Mouse (Mus musculus): ENCODE results near the gene Gpr152.

DNA sequence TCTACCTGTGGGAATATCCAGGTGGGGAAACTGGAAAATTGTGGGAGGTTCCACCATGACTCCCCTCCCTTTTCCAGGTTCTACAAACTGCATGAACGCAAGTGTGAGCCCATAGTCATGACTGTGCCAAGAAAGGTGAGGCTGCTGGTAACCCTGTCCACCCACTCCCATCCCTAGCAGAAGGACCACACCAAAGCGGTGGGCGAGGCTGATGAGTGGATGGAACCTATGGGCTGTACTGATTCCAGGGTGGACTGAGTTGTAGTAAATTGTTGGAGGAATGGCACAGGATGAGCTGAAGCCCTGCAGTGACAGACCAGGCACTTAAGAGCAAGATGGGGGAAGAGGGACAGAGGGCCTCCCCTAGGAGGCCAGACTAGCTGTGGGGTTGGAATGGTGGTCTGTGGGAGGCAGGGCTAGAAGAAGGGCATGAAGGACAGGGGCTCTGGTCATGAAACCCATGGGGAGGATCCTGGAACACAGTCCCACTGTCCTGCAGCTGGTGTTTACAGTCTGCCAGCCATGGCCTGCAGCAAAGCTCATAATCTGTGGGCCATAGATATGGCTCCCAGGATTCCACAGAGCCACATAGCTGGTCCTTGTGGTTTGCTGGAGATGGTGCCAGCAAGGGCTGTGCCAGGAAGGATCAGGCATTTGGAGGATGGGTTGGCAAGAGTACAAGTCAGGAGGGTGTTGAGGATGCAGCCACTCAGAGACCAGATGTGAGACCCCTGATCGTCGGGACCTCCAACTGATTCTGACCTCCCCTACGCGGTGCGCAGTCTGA lies 13.1 kb downstream of the Gpr152 start:
- no peak for TF ChIP-seq CTCF (IDR thresholded peaks at IDR 0.05; ENCODE audit: borderline replicate concordance, insufficient read depth, low read depth, low read length)
- TF ChIP-seq POLR2A (IDR thresholded peaks at IDR 0.05; ENCODE audit: borderline replicate concordance, insufficient read depth, low read length), result no peak
